Mouse (Mus musculus): ENCODE measurements around the gene Olfr1173. TPM values are rescaled to one million over a fixed set of nuclear protein-coding genes. Genes with fewer than 3 reads are reported as not detected.

Olfr1173 gene
- not detected in 2 replicates for polyA plus RNA-seq (2012; rRNA removed)

GRCm38 (mm10) chr2:88279775-88280174, at the start of gene Olfr1173:
Gene Olfr1173, minus strand, starts transcription at chr2:88279875.

GRCm38 (mm10) chr2:88327115-88327514, 47.4 kb upstream of the Olfr1173 start, which contains the start of gene Olfr1175-ps:
Gene Olfr1175-ps, minus strand, starts transcription at chr2:88327215.

GRCm38 (mm10) chr2:88315035-88315434, 35.4 kb upstream of the Olfr1173 start, which contains the start of gene Olfr1174-ps:
Gene Olfr1174-ps, minus strand, starts transcription at chr2:88315135.

GRCm38 (mm10) chr2:88228234-88228633, 51.4 kb downstream of the Olfr1173 start, which contains the start of gene Olfr1170:
Gene Olfr1170, minus strand, starts transcription at chr2:88228334.

Other genes starting within 250 kb of the Olfr1173 start
- not detected in 2 replicates for gene Olfr73, start 242.2 kb downstream of the Olfr1173 start, polyA plus RNA-seq (2012; rRNA removed)
- gene Olfr1162, start 228.7 kb downstream of the Olfr1173 start, polyA plus RNA-seq (2012; rRNA removed) = not detected in 2 replicates
- gene Olfr1163, start 208.0 kb downstream of the Olfr1173 start, polyA plus RNA-seq (2012; rRNA removed) = not detected in 2 replicates
- gene Olfr1164, start 185.9 kb downstream of the Olfr1173 start, polyA plus RNA-seq (2012; rRNA removed) = not detected in 2 replicates
- not detected in 2 replicates for gene Olfr1166, start 151.6 kb downstream of the Olfr1173 start, polyA plus RNA-seq (2012; rRNA removed)
- not detected in 2 replicates for gene Olfr1167, start 124.7 kb downstream of the Olfr1173 start, polyA plus RNA-seq (2012; rRNA removed)
- gene Olfr1168, start 98.0 kb downstream of the Olfr1173 start, polyA plus RNA-seq (2012; rRNA removed) = not detected in 2 replicates
- not detected in 2 replicates for gene Olfr1170, start 51.5 kb downstream of the Olfr1173 start, polyA plus RNA-seq (2012; rRNA removed)
- gene Olfr1174-ps, start 35.3 kb upstream of the Olfr1173 start, polyA plus RNA-seq (2012; rRNA removed) = not detected in 2 replicates
- gene Olfr1175-ps, start 47.3 kb upstream of the Olfr1173 start, polyA plus RNA-seq (2012; rRNA removed) = not detected in 2 replicates
- gene Olfr1176, start 56.8 kb upstream of the Olfr1173 start, polyA plus RNA-seq (2012; rRNA removed) = not detected in 2 replicates
- gene Olfr1177-ps, start 66.6 kb upstream of the Olfr1173 start, polyA plus RNA-seq (2012; rRNA removed) = not detected in 2 replicates
- gene Olfr1178, start 107.2 kb upstream of the Olfr1173 start, polyA plus RNA-seq (2012; rRNA removed) = not detected in 2 replicates
- not detected in 2 replicates for gene Olfr1179, start 126.6 kb upstream of the Olfr1173 start, polyA plus RNA-seq (2012; rRNA removed)
- not detected in 2 replicates for gene Olfr1180, start 139.3 kb upstream of the Olfr1173 start, polyA plus RNA-seq (2012; rRNA removed)
- gene Olfr1181, start 146.3 kb upstream of the Olfr1173 start, polyA plus RNA-seq (2012; rRNA removed) = not detected in 2 replicates
- not detected in 2 replicates for gene Gm13757, start 169.3 kb upstream of the Olfr1173 start, polyA plus RNA-seq (2012; rRNA removed)
- not detected in 2 replicates for gene Olfr1183, start 175.0 kb upstream of the Olfr1173 start, polyA plus RNA-seq (2012; rRNA removed)
- gene Olfr1184, start 203.7 kb upstream of the Olfr1173 start, polyA plus RNA-seq (2012; rRNA removed) = not detected in 2 replicates
- gene Olfr1185-ps1, start 213.4 kb upstream of the Olfr1173 start, polyA plus RNA-seq (2012; rRNA removed) = not detected in 2 replicates
- gene Olfr1186, start 238.7 kb upstream of the Olfr1173 start, polyA plus RNA-seq (2012; rRNA removed) = not detected in 2 replicates

Measured in ovary, adult 2 months (tissue).